Mouse (Mus musculus) layer of hippocampus, postnatal 25 days (tissue): Measurements from ENCODE around the gene Tfcp2. TPM values are rescaled to one million over a fixed set of nuclear protein-coding genes. Genes with fewer than 3 reads are reported as not detected.
"Not testable (repeated sequence)": the region's sequence is repeated elsewhere in the genome, so short reads cannot be mapped to it uniquely, and the experiment has no call there.

Experiments
- DNase-seq, 2 experiments: peaks; one replicate each; pipeline ENCODE4 v3.0.0; 2022; ENCODE audit warnings: mixed read lengths in 2 of 2, low spot score in 1 of 2; ENCODE audit errors: extremely low spot score in 1 of 2
- total RNA-seq, 2 experiments: library from RNA; stranded (reverse); gene quantifications; 2 replicates each; pipeline ENCODE4 v1.2.3; 2021

The Tfcp2 gene
- total RNA-seq, 2 experiments from 2014 or later, result 26.9 to 29.0 TPM

GRCm38 (mm10) chr15:100557705-100558433 is 6.1 kb upstream of the Tfcp2 start:
- DNase-seq, result no peak

GRCm38 (mm10) chr15:100556378-100556777 is 4.6 kb upstream of the Tfcp2 start:
- DNase-seq, result no peak

DNA sequence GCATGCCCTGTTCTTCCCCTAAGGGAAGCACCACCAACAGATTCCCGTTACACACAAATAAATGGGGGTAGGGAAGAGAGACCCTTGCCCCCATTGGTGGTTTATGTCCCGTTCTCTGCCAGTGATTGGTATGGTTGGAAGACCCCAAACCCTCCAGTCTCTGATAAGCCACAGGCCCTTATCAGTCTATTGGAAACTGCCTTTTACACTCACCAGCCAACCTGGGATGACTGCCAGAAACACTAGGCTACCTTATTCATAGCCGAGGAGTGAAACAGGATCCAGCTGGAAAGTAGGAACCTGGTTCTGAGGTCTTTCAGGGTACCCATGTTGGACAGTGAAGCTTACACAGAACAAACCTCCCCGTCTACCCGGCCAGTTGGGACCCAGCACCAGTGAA is 4.2 kb upstream of the Tfcp2 start:
- no peak for DNase-seq

DNA sequence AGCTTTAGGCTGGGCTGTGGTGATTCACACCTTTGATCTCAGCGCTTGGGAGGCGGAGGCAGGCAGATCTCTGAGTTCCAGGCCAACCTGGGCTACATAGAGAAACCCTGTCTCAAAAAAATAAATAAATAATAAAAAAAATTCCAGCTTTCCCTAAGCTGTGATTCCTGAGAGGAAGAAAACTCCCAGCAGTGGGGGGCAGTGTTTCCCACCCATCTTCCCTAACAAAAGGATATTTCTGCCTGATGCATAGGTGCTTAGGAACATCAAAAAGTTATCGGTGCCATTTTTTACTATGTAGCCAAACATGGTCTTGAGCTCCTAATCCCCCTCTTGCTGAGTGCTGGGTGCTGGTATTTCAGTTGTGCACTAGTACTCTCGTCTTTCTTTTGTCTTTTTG is 1.5 kb downstream of the Tfcp2 start:
- no peak for DNase-seq

DNA sequence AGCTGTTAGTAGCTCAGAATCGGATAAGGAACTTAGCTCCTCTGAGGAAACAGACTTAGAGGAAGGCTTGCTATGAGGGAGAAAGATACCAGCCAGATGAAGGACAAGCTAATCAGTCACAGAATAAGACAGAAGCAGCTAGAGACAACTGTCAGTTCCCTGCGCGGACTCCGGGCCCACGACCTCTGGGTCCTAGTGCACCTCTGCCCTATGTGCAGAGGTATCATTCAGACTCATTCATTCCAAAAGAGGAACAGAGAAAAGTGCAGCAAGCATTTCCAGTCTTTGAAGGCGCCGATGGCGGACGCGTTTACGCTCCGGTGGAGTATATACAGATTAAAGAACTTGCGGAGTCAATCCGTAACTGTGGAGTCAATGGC is 8.2 kb downstream of the Tfcp2 start:
- not testable (repeated sequence) for DNase-seq

- DNase-seq, result not testable (repeated sequence)
These were observed 8.7 kb downstream of the Tfcp2 start for GRCm38 (mm10) chr15:100542876-100543650.

GRCm38 (mm10) chr15:100541426-100541825 is 10.4 kb downstream of the Tfcp2 start:
- no peak for DNase-seq

GRCm38 (mm10) chr15:100541001-100541400 is 10.8 kb downstream of the Tfcp2 start:
- DNase-seq, result not testable (repeated sequence)

GRCm38 (mm10) chr15:100539411-100539810 is 12.4 kb downstream of the Tfcp2 start:
- DNase-seq, result no peak

DNA sequence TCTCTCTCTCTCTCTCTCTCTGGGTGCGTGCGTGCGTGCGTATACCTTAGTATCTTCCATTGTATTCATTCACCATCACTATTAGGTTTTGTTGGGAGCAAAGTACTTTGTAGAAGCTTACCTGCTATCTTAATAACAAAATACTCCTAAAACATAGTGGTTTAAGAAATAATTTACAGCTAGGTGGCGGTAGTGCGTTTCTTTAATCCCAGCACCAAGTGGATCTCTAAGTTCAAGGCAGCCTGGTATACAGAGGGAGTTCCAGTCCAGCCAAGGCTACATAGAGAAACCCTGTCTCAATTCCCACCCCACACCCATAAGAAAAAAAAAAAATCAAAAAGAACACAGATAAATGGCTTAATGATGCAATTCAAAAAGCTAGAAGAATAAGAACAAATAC is 13.9 kb downstream of the Tfcp2 start:
- DNase-seq, result no peak

DNA sequence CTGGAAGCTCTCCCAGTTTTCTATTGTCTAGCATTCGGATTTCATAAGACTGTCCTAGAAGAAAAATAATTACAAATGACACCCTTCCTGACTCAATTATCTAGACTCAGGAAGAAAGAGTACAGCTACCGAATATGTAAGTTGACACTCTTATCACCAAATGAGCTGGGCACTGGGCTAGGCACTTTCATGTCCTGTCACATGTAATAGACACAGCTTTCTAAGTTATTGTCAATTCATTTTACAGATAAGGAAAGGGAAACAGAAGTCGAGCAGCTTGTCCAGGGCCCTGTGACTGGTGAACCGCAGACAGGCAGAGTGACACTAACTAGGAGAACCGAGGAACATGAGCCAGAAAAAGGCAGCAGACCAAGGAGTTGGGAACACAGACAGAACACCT is 23.9 kb downstream of the Tfcp2 start:
- DNase-seq, result no peak

GRCm38 (mm10) chr15:100525405-100525804 is 26.4 kb downstream of the Tfcp2 start:
- DNase-seq, result no peak

GRCm38 (mm10) chr15:100520306-100520705 is 31.5 kb downstream of the Tfcp2 start:
- no peak for DNase-seq

- DNase-seq, result no peak
These were observed 36.7 kb downstream of the Tfcp2 start for GRCm38 (mm10) chr15:100515121-100515520.

DNA sequence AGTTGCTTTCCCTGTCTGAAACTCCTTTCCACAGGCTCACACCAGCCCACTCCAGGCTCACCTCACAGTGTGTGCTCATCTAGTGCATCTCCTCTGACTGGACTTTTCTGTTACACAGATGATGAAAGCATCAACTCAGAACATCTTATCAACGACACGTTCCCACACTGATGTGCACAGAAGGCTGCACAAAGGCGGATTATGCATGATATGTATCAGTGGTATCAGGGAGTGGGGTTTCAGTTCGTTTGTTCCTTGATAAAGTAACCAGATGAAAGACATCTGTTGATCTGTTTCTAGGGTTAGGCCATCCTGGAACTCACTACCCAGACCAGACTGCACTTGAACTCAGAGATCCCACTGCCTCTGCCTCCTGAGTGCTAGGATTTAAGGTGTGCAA is 38.4 kb downstream of the Tfcp2 start:
- no peak for DNase-seq

DNA sequence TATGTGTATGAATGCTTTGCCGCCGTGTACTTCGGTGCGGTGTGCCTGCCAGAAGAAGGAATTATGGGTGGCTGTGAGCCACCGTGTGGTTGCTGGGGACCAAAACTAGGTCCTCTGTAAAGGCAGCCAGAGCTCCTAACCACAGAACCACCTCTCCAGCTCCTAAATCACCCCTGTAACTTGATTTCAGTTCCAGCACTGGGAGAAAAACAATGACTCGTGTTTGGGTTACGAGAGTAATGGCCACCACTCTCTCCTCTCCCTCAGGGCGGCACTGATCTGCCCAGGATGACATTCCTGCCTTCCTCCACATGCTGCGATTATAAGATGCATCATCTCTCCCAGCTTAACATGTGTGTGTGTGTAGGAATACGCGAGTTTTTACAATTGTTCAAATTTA is 41.7 kb downstream of the Tfcp2 start:
- no peak for DNase-seq

DNA sequence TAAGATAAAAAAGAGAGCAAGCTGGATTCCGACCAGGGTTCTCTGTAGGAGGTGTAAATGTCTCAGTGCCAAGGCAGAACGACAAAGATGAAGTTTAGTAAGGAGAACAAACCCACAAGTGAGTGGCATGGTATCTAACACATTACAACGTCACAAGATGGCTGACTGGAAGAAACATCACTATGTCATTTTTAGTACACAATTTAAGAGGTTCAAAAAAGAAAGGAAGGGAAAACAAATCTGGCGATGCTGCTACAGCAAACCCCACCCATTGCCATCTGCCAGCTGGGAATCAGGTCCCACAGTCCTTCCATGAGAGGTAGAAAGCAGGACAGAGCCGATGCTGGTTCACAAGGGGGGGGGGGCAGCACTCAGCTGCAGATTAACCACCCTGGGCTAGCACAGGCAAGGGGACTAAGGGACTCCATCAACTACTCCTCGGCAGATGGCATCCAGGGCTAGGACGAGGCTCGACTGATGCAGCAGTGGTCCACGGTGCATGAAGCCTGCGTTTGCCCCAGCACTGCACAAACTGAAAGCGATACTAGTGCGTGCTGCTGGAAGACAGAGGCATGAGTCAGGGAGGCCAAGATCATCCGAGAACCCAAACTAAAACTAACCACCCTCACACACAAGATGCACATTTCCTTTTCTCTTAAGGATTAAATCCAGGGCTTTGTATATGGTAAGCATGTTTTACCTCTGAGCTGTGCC is 43.2 kb downstream of the Tfcp2 start:
- DNase-seq, result no peak

GRCm38 (mm10) chr15:100499506-100499905 is 52.3 kb downstream of the Tfcp2 start:
- DNase-seq, result not testable (repeated sequence)

DNA sequence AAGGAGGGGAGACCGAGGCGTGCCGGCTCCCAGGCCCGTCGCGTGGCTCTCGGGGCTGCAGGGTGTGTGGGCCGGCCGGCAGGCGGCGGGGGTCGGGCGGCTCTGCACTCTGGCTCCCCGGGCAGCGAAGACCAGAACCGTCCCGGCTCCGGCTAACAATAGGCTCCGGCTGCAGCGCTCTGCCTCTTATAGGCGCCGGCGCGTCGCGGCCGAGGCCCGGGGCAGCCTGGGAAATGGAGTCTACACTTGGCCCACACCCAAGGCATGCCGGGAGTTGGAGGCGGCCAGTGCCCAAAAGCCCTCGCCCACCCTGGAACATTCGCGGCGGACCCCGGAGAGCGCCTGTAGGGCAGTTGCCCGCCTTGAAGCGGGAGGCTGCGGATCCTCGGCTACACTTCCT is 56.7 kb downstream of the Tfcp2 start, which contains the start of gene Csrnp2:
Gene Csrnp2 (minus strand): TSS at position 387 of the 400 bp plus-strand sequence.
- peak; percentile 92 for DNase-seq

- no peak for DNase-seq
These were observed 57.2 kb downstream of the Tfcp2 start for GRCm38 (mm10) chr15:100494647-100495046.

GRCm38 (mm10) chr15:100491966-100492365 is 59.8 kb downstream of the Tfcp2 start:
- no peak for DNase-seq
